Mouse (Mus musculus): ENCODE measurements around the gene Lect2.

Gene Lect2

DNA sequence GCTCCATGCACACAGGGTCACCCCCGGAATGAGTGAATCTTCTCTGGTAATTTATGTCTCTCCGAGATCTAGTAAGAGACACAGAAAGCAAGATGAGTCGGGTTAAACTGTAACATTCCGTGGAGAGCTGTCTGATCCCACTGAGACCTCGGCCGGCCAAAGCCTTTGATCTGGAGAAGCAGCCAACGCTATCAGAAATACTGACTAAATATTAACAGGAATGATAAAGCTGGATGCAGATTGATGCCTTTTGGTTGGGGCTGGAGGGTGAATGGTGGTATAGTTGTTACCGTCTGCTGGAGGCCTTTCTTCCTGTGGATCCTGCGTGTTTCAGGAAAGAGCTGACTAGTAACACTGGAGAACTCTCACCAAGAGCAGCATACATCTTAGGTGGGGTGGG is at the start of gene Lect2:
TSS of gene Lect2 (minus strand) at position 102 of the 400 bp plus-strand sequence.
- no peak for DNase-seq (ENCODE audit: low read depth)

DNA sequence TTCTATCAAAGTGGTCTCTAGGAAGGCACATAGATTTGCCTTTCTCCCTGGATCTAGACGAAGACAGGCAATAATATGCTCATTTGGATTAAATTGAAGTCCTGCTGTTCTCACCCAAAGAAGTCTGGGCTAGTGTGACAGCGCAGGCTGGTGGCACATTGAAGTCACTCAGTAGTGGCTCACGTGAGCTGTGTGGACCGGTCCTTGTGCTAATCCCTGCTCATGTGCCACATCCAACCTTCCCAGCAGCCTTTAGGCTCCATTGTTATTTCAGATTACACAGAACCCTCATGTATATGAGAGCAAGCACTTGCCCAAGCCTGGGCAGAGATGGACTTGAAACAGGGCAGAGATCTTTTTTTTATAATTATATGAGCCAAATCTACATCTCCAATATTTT is 49.0 kb upstream of the Lect2 start:
- DNase-seq (ENCODE audit: low read depth) = no peak

DNA sequence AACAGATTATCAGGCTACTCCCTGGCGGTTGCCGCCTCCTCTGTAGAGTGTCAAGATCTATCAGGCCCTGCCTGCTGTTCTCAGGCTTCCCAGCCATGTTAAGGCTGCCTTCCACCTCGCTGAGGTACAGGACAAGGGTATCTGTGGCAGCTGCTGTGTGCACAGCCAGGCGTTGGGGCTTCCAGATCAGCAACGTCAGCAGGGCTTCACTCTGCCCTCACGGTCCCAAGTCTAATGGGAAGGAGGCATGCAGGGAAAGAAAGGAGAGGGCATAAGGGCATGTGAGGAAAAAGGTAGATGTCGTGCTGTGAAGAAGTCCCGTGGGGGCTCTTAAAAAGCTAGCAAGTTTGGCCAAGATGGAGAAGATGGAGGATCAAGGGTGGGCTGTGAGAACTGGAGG is 46.9 kb upstream of the Lect2 start:
- DNase-seq (ENCODE audit: low read depth) = no peak

DNA sequence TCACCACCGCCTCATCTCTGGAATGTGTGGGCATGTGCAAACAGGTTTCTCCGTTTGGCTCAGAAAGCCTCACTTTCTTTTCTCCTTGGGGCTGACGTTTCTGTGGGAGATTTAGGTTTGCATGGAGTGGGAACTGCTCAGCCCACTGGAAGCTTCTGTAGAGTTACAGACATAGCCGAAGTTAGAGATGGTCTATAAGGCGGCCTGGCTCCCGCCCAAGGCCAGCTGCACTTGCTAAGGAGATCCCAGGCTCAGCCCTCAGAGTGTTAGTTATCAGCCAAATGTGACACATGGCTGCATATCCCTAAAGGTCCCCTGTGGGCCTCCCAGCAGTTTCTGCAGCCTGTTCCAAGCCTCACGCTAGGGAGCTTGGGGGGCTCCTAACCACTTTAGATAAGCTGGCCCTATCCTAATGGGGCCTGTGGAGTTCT is 45.7 kb upstream of the Lect2 start:
- no peak for DNase-seq (ENCODE audit: low read depth)

DNA sequence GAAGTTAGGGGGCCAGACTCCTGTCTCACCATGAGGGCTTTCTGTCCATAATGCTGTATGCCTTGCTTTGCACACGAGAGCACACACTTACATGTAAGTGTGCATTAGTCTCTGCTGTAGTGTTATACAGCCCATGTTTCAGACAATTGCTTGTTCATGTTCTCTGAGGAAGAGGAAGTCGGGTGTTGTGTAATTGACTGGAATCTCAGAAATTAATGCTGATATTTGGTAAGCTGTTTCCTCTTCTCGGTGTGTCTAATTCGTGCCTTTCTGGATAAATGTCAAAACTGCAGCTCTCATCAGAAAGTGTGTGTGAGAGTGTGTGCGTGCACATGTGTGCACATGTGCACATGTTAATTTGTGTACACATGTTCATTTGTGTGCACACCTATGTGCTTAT is 44.9 kb upstream of the Lect2 start:
- DNase-seq (ENCODE audit: low read depth) = no peak

DNA sequence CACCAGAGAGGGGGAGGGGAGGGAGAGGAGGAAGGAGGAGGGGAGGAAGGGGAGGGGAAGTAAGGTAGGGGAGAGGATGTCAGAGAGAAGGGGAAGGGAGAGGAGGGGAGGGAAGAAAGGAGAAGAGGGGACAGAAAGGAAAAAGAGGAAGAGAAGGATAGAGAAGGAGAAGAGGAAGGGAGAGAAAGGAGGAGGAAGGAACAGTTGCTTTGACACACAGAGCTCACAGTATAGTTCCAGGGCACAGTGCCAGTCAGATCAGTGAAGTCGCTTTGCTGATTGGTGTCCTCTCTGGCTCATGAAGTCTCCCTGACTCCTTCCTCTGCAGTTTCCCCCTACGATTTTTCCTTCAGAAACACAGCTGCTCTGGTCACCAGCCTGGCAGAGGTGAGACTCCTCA is 43.6 kb upstream of the Lect2 start:
- DNase-seq (ENCODE audit: low read depth) = no peak

DNA sequence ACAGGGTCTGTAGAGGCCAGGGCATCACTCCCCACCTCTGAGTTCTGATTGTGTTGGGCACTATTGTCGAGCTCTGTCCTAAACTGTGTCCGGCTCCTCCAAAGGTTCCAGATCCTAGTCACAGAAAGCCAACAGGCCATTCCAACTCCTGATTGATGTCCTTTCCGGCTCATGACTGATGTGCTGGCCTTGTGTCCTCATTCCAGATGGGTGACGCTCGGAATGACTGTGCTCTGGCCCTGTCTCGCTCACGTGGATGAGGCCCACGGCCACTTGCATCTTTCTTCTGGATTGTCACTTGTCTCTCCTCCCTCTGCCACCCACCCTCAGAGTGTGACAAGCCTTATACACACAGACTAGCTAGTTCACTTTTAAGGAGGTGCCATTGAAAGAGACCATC is 42.9 kb upstream of the Lect2 start:
- no peak for DNase-seq (ENCODE audit: low read depth)

DNA sequence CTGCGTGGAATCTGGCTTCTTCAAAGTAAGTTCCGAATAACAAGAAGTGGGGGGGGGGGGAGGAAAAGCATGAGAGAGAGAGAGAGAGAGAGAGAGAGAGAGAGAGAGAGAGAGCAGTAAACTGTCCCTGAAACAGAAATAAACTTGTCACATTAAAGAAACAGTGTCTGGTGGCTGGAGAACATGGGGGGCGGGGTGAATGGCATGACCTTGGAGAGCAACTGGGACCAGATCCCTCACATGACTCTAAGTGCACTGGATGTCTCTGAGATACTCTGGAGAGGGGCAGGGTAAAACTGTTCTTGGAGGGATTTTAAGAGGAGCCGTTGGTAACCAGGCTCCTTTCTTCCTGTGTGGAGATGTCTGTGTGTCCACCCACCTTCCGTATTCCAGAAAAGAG is 41.9 kb upstream of the Lect2 start:
- no peak for DNase-seq (ENCODE audit: low read depth)

DNA sequence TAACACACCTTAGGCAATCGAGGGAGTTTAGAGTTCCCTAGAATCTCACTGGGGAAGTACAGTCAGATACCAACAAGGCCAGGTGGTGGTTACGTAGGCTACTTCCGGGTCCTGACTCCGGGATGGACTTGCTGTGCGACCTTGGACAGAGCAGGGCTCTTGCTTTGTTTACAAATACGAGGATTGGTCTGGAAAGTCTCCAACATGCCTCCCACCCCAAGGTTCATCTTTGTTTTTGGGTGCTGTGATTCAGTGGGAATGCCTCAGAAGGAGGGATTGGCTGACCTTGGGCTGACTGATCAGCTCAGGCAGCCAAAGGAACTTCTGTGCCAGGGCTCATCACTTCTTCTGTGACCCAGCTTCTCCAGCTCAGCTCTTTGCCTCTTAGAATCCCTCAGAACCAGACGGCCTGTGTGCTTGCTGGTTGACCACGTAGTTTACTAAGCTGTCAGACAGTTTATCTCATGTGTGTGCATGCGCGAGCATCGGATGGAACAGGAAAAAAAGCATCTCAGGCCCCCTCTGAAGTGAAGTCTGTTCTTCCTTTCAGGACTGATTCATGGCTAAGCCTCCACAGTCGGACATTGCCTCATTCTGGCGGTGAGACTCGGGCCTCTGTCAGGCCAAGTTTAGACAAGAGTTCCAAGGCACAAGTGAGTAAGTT is 40.3 kb upstream of the Lect2 start:
- no peak for DNase-seq (ENCODE audit: low read depth)

DNA sequence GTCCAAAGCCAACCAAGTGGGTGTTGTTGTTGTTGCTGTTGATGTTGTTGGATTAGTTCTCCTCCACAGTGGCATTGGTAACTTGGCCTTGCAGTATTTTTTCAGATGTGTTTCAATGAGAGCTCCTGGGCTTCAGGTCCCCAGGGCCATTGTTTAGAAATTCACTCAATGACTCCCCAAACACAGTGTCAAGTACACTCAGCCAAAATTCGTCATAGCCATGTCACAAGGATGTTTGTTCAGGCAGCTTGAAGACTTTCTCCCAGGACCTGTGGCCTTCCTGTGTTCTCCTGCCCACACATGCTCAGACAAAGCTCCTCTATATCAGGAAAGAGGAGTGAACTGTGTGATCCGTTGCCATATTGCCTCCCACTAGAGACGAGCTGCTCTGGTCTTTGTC is 37.7 kb upstream of the Lect2 start:
- DNase-seq (ENCODE audit: low read depth) = no peak

DNA sequence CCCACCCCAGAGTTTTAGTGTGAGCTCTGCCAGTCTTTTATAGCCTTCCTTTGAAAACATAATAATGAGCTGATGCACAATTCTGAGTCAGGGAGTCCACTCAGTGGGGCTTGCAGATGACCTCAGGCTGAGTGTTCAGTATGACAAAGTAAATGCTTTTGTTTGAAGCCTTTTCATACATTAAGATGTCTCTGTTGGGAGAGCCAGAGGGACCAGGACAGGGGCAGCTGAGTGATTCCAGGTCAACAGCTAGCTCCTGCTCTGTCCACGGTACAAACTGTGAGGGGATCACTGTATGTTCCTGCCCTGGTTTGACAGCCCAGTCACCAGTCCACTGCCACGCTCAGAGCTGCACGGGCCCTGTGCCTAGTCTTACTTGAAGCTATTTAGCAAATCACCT is 34.4 kb upstream of the Lect2 start:
- DNase-seq (ENCODE audit: low read depth) = no peak

DNA sequence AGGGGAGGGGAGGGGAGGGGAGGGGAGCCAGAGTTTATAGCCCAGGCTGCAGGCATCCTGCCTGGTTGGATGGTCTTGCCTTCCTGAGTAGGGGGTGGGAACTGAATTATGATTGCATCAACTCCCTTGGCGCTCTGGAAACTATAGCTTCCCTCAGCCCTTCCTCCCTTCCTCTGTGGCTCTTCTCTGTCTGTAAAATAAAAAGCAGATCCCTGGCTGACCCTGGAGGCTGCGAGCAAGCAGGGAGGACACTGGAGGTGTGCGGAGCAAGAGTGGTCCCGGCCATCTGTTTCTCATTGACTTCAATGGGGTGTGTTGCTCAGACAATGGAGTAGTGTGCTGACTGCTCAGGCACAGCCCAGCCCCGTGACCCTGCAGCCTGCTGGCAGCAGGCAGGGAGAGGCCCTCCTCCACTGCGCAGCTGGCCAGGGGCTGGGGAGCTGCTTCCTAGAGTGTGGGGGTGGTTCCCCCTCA is 33.7 kb upstream of the Lect2 start:
- no peak for DNase-seq (ENCODE audit: low read depth)

DNA sequence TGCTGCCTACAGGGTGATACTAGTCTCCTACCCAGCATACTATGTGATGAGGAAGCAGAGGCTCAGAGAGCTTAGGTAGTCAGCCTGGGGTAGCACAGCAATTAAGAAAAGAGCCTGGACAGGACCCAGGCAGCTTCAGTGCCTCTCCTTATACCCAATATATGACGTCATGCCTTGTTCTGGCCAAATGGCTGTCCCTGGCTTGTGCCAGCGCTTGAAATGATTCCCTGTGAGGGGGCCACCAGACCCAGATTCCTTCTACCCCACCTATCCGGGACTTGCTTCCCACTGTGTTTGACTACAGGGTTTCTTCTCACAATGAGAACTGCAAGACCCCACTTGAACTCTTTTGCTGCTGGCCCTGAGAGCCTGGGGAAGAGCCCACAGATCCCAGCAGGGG is 33.2 kb upstream of the Lect2 start:
- no peak for DNase-seq (ENCODE audit: low read depth)

DNA sequence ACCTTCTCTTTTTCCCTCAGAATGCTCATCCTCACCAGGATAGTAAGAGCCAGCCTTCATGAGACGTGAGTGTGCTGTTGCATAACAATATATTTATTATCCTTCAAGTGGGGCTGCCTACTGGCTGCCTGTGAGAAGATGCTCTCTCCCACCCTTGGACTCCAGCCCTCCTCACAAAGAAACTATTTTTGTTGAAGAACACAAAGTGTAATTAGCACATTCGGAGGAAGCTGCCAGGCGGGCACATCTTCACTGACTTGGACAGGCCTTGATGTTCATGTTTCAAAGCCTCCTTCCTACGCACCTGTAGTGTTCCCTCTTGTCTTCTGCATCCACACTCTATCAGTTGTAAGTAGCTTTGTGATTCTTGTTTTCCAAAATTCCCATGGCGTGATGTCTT is 32.1 kb upstream of the Lect2 start:
- no peak for DNase-seq (ENCODE audit: low read depth)

DNA sequence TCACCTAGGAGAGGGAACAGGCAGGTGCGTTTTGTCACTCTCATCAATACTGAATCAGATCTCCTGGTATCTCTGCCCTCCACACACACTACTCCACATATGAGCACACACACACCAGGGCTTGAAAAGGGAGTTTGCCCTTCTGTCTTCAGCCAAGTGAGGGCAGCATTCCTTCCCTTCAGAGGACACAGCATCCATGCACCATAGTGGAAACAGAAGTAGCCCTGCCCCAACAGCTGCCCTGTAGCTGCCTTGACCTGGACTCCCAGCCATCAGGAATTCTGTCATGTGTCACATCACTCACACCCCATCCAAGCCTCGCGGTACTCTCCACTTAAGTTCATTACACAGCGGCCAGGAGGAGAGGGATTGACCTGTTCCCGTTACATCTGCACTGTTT is 29.8 kb upstream of the Lect2 start:
- no peak for DNase-seq (ENCODE audit: low read depth)

DNA sequence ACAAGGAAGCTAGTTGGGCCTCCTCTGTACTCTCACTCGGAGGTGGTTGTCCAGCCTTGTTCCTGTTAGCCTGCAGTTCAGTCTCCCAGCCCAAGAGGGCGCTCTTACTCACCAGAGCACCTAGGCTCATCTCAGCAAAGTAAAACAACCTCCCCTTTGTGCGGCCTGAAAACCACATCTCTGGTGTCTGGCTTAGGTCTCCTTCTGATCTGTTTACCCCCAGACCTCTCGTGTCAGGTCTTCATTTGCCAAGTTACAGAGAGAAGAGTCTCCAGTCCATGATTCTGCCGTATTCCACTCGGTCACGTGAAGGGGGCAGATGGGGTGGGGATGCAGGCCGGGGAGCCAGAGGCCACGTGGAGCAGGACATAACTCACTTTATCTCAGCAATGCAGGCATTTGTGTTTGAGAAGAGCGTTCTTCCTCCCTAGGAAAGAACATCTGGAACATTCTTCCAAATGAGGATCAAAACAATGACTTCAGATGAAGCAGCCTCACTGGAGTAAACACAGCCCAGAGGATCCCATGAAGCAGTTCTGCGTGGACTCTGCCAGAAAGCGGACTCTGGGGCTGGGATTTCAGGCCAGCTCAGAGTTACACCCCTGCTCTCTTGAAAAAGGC is 27.5 kb upstream of the Lect2 start:
- peak; percentile 60 for DNase-seq (ENCODE audit: low read depth)

DNA sequence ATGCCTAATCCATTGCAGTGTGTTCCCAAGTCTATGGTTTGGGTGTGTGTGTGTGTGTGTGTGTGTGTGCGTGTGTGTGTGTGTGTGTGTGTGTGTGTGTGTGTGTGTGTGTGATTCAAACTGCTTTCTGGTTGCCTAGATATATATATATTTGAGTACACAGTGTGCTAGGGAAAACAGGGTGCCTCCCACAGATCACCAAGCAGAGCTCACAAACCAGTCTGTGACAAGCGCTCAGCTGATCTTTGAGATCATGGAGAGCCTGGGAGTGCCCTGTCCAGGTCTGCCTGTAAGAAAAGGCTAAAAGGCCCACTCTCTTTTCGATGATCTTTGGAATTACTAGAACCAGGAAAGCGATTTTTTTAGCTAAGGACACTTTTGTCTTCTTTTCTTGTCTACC is 26.8 kb upstream of the Lect2 start:
- no peak for DNase-seq (ENCODE audit: low read depth)

DNA sequence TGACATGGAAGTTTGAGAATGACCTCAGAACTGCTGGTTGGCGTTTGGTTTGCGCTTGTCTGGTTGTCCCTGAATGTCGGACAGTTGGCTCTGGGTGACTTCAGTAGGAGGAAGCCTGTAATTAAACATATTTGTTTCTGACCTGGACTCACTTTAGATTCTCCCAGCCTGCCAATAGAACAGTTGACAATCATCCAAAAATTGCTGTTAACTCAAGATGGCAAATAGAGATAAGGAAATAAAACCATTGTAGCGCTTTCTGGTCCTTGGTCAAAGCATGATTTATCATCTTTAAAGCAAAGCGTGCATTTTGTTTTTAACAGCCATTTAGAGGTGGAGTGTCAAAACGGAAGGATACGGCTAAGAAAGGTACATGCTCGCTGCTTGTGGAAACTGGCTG is 23.3 kb upstream of the Lect2 start:
- no peak for DNase-seq (ENCODE audit: low read depth)

DNA sequence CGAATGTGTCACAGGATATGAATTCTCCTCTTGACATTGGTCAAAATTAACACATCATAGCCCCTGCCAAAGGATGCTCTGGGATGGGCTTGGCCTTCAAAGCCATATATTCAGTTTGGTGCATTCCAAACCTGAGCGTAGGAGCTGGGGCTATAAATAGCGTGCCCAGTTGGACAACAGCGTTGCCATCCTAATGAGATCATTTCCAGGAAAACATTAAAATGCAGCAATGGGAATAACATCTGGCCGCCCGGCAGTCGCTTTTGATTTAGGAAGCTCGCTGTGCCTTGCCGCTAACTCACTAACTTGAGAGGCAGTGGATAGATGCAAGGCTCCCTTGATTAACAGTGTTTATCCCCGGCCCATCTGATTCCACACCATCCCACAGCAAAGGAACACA is 18.0 kb upstream of the Lect2 start:
- DNase-seq (ENCODE audit: low read depth) = no peak

DNA sequence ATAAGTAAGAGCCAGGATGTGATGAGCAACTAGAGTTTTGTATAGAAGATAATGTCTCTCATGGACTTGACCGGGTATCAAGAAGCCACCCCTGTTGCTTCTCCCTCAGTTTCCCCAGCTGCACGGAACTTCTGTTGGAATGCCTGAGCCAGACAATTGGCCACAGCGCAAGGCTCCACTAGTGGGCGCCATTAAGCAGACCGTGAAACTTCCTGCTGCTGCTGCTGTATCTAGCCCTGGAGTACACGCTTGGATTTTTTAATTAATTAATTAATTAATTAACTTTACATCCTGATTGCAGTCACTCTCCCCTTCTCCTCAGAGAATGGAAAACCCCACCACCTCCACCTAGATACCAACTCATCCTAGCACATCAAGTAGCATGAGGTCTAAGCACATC is 14.8 kb upstream of the Lect2 start:
- DNase-seq (ENCODE audit: low read depth) = no peak

DNA sequence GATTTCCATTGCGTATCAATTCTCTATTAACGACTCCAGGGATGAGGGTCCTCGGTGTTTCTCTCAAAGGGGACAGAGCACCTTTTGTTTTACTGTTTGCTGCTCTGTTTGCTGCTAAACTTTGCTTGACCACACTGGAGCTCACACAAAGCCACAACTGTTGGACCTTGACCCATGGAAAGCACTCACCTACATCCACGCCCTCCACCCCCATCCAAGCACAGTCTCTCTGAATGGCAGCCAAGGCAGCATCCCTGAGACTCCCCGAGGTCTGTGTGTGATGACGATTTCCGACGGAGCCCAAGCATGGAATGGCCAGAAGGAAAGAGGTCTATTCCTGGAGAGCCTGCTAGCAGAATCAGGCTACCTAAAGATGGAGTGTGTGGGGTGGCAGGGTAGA is 12.8 kb upstream of the Lect2 start:
- DNase-seq (ENCODE audit: low read depth) = no peak

DNA sequence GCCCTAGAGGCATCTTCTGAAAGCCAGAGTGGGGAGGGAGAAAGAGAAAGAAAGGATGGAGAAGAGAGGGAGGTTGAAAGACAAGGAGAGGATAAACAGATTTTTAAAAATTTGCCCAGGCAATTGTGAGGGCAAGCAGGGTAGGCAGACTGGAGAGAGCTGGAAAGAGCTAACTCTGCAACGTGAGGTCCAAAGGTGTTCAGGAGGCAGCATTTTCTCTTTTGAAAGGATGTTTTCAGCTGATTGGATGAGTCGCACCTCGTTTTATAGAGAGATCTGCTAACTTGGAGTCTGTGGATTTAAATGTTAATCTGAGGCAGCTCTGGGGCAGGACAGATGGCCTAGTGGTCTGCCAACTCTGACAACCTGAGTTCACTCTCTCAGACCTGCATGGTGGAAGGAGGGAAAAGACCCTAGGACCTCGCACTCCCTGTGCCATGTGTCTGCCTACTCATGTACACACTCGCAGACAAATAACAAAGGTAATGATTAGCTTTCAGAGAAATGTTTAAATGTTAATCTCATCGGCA is 11.6 kb upstream of the Lect2 start:
- DNase-seq (ENCODE audit: low read depth) = no peak

DNA sequence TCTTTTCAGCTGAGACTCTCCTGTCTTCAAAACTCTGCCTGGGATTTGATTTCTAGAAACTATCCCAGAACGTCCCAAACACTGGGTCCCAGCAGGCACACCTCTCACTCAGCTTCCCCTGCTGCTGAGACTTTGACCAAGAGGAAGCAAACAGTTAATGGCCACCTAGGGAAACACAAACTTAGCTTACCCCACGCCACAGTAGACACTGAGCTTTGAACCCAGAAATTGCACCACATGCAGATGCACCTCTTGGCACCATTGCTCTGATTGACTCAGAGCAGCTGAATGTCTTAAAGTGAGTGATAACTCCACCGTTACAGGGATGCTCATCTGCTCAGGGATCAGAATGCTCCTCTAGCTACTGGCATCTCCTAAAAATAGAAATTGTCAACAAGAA is 10.5 kb upstream of the Lect2 start:
- DNase-seq (ENCODE audit: low read depth) = no peak

DNA sequence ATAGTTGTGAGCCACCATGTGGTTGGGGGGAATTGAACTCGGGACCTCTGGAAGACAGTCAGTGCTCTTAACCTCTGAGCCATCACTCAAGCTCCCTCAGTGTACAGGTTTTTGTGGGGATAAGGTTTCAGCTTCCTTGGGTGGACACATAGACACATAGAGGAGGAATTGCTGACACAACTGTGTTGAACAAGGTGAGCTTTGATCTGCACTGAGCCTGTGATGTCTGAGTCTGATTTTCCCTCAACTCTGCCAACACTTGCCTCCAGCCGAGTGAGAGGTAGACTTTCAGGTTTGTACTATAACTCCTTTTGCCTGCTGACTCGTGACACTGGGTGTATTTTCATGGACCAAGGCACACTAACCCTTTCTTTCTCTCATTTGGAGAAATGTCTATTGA is 8.4 kb upstream of the Lect2 start:
- no peak for DNase-seq (ENCODE audit: low read depth)
